Mouse (Mus musculus) kidney, postnatal 0 days (tissue): ENCODE data around the gene Arhgef18. TPM values are rescaled to one million over a fixed set of nuclear protein-coding genes. Genes with fewer than 3 reads are reported as not detected.

Source experiments
- ATAC-seq: fragments of 200-750 bp; cut with Nextera tagmentation; replicated peaks from 2 replicates; pipeline ENCODE4 v1.8.0; 2017; ENCODE audit warnings: low read depth, moderate number of reproducible peaks, moderate TSS enrichment, moderate library complexity; ENCODE audit not compliant: low FRiP score
- DNase-seq: peaks from one replicate; pipeline ENCODE4 v3.0.0-alpha.2; 2016; ENCODE audit warnings: low spot score
- H3K27ac ChIP-seq: fragments of 300-500 bp; sonication (generic); 2 replicates; pipeline ENCODE4 v1.5.1; 2014; ENCODE audit warnings: mild to moderate bottlenecking
- H3K27me3 ChIP-seq: fragments of 300-500 bp; sonication (generic); 2 replicates; pipeline ENCODE4 v1.6.1; 2014; ENCODE audit warnings: low read length, mixed read lengths; ENCODE audit not compliant: insufficient read depth
- H3K36me3 ChIP-seq: fragments of 300-500 bp; sonication (generic); 2 replicates; pipeline ENCODE4 v1.6.1; 2014; ENCODE audit warnings: low read length, mixed read lengths; ENCODE audit not compliant: insufficient read depth
- H3K4me1 ChIP-seq: fragments of 300-500 bp; sonication (generic); replicated peaks from 2 replicates; pipeline ENCODE4 v1.6.1; 2014; ENCODE audit warnings: antibody characterized with exemption, low read length, mixed read lengths; ENCODE audit not compliant: insufficient read depth
- H3K4me2 ChIP-seq: fragments of 300-500 bp; sonication (generic); 2 replicates; pipeline ENCODE4 v1.6.1; 2014; ENCODE audit warnings: mild to moderate bottlenecking, low read length, moderate library complexity, mixed read lengths
- H3K4me3 ChIP-seq: fragments of 300-500 bp; sonication (generic); replicated peaks from 2 replicates; pipeline ENCODE4 v1.5.1; 2014; ENCODE audit warnings: low read depth, low read length
- H3K9ac ChIP-seq: fragments of 300-500 bp; sonication (generic); 2 replicates; pipeline ENCODE4 v1.6.1; 2014; ENCODE audit warnings: low read depth, low read length
- H3K9me3 ChIP-seq: fragments of 300-500 bp; sonication (generic); replicated peaks from 2 replicates; pipeline ENCODE4 v1.6.1; 2016; ENCODE audit warnings: low read length, inconsistent platforms, mixed read lengths
- CTCF ChIP-seq: IDR thresholded peaks from 2 replicates; pipeline ENCODE4 v1.5.1; 2016; ENCODE audit warnings: antibody characterized with exemption, low read depth, mild to moderate bottlenecking, moderate library complexity
- WGBS: fragments of 180-500 bp; shearing (Covaris S2); extraction: QIAGEN DNeasy Blood & Tissue Kit; methylation state at CpG from one replicate; pipeline ENCODE4 v1.1.7; 2014; 5-methylcytosine and 5-hydroxymethylcytosine counted together
- polyA plus RNA-seq: library from polyadenylated mRNA; unstranded; fragments of >200 nt; fragmentation: Nextera tagmentation; extraction: Ambion mirVana; gene quantifications from 2 replicates; pipeline ENCODE4 v1.2.1, GENCODE M21; 2015

Gene Arhgef18
- 9.6 and 10.6 TPM in 2 replicates for polyA plus RNA-seq

DNA sequence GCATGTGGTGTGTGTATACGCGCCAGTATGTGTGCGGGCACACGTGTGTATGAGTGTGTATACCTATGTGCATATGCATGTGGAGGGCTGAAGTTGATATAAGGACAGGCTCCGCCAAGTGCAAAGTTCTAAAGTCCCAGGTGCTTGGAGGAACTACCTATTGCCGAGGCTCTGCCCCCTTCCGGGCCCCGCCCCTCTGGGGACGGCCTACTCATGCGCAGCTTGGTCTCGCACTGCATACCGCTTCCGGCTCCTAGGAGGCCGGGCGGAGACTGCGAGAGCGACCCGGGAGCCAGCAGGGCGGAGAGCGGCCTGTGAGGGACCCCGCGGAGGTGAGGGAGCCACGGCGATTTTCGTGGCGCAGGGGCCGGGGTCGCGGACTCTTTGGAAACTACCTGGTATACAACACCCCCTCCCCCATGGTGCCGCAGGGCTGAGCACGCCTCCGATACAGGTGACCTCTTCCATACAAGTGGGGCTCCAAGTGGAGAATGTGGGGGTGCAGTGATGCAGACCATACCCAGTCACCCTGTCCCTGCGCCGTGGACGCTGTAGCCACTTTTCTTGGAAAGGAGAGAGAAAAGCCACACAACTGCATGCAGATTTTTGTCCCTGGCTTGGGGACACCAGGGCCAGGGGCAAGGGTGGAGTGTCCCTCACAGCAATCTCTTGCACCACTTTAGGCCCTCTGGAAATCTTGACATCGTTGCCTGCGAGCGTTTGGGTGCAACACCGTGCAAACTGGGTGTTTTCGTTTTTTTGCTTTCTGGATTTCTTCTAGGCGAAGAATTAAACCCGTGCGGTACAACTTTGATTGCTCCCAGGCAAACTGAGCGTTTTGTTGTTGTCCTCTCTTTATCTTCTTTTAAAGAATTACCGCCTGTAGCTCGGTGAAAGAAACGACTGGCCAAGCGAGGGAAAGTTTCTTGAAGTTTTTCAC lies at the start of gene Arhgef18:
Gene Arhgef18, plus strand, starts transcription at position 236 of the 940 bp plus-strand sequence.
- 1% methylated on average over 48 of the region's 48 CpGs for WGBS
- ATAC-seq (peak; percentile 97), DNase-seq (peak; percentile 92)

DNA sequence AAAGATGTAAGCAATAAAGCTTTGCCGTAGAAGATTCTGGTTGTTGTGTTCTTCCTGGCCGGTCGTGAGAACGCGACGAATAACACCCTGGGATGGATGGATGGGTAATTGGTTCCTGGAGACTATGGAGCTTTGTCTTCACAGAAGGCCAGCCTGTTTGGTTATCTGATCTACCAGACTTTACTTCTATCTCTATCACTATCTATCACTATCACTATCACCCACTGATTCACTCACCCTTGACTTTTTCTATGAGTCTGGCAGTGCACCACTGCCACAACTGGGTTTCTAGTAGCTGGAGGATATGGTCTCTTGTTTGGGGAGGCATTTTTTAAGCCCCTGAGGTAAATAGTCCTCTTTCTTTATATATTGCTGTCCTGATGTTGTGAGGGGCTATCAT lies 47.5 kb upstream of the Arhgef18 start:
- WGBS: 95% methylated on average over 6 of the region's 6 CpGs

More for the DNA sequence above, at the start of gene Arhgef18:
- Histone ChIP-seq H3K4me3 (peak within 1 kb of the TSS; percentile 87), H3K4me1 (peaks cover 9% of the 10 kb centered on the region), H3K9me3 (no peaks in the 10 kb centered on the region), H3K27me3 (no peaks in the 10 kb centered on the region), H3K9ac (peak within 1 kb of the TSS; percentile 82), H3K4me2 (peak within 1 kb of the TSS; percentile 88), H3K27ac (peak within 1 kb of the TSS; percentile 75), H3K36me3 (no peaks in the 10 kb centered on the region)
- TF ChIP-seq CTCF: peak; percentile 18; the same call in 1 of the 2 replicates

GRCm38 (mm10) chr8:3346691-3347413 lies 46.0 kb upstream of the Arhgef18 start:
- WGBS: 86% methylated on average over 5 of the region's 5 CpGs
- Histone ChIP-seq H3K4me2 (no peak overlapping the region), H3K4me3 (no peak overlapping the region), H3K36me3 (no peaks in the 10 kb centered on the region), H3K9me3 (no peaks in the 10 kb centered on the region), H3K9ac (no peak overlapping the region), H3K4me1 (no peaks in the 10 kb centered on the region), H3K27me3 (no peaks in the 10 kb centered on the region), H3K27ac (no peak overlapping the region)
- no peak for ATAC-seq
- no peak for DNase-seq
- TF ChIP-seq CTCF: no peak

More for the DNA sequence above, 47.5 kb upstream of the Arhgef18 start:
- no peak for TF ChIP-seq CTCF
- Histone ChIP-seq H3K4me2 (no peak overlapping the region), H3K27me3 (no peaks in the 10 kb centered on the region), H3K9ac (no peak overlapping the region), H3K36me3 (no peaks in the 10 kb centered on the region), H3K27ac (no peak overlapping the region), H3K9me3 (no peaks in the 10 kb centered on the region), H3K4me1 (no peaks in the 10 kb centered on the region), H3K4me3 (no peak overlapping the region)
- ATAC-seq: no peak
- no peak for DNase-seq

DNA sequence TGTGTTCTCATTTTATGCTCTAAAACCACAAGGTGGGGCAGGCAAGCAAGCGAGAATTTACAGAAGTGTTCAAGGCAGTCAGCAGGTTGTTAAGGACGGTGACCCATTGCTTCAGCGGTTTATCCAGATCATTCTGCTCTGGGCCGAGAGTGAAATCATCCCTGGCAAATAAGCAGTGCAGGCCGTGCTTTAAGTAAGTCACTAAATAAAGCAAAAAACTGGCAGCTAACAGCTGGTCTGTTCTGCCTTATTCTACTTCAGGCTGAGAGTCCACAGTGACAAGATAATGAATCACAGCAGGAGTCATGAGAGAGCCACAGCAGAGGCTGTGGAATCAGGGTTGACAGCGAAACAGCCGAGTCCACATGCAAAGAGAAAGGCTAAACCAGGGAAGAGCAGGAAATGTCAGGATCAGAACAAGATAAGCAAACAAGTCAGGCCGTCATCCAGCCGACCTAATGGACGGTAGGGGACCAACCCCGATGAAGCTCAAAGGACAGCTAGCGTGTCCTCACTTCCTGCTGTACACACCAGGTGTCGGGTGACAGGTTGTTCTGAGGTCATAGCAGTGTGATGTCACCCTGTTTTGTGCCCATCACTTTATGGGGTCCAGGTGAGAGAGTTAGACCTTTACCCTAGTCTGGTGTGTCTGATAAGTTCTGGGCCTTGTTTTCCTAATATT lies 44.5 kb upstream of the Arhgef18 start:
- no peak overlapping the region for H3K4me3 ChIP-seq
- peak; percentile 23; the same call in 1 of the 2 replicates for TF ChIP-seq CTCF
- ATAC-seq (peak; percentile 76), DNase-seq (peak; percentile 40)
- H3K27ac ChIP-seq: no peak overlapping the region
- no peak overlapping the region for H3K4me2 ChIP-seq
- H3K36me3 ChIP-seq: no peaks in the 10 kb centered on the region
- H3K27me3 ChIP-seq: no peaks in the 10 kb centered on the region
- no peaks in the 10 kb centered on the region for H3K4me1 ChIP-seq
- H3K9ac ChIP-seq: no peak overlapping the region
- H3K9me3 ChIP-seq: no peaks in the 10 kb centered on the region
- WGBS: 19% methylated on average over 13 of the region's 13 CpGs

DNA sequence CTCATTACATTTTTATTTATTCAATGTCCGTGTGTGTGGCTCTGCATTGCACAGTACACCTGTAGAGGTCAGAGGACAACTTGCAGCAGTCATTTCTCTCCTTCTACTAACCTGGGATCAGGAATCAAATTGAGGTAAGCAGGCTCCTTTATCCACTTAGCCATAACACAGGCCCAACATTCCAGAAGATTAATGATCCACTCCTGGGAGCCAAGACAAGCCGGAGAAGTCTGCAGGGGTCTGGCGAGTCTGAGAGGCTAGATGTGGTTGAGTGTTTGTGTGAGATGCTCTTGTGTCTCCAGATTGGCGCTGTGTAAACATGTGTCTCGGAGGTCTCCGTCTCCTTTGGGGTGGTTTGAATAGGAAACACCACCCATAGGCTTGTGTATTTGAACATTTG lies 42.1 kb upstream of the Arhgef18 start:
- H3K27me3 ChIP-seq: no peaks in the 10 kb centered on the region
- H3K27ac ChIP-seq: no peak overlapping the region
- no peak overlapping the region for H3K4me3 ChIP-seq
- H3K36me3 ChIP-seq: no peaks in the 10 kb centered on the region
- H3K9ac ChIP-seq: no peak overlapping the region
- no peaks in the 10 kb centered on the region for H3K4me1 ChIP-seq
- H3K4me2 ChIP-seq: no peak overlapping the region
- ATAC-seq: 0 out of 2 replicates have a peak, but pooled peaks have one; percentile 29
- WGBS: 29% methylated on average over 6 of the region's 6 CpGs
- peak; percentile 61 for DNase-seq
- TF ChIP-seq CTCF: no peak
- no peaks in the 10 kb centered on the region for H3K9me3 ChIP-seq

- 71% methylated on average over 6 of the region's 6 CpGs for WGBS
- Histone ChIP-seq H3K36me3 (no peaks in the 10 kb centered on the region), H3K9me3 (no peaks in the 10 kb centered on the region), H3K4me1 (no peaks in the 10 kb centered on the region), H3K4me3 (no peak overlapping the region), H3K27ac (no peak overlapping the region), H3K4me2 (no peak overlapping the region), H3K9ac (no peak overlapping the region), H3K27me3 (no peaks in the 10 kb centered on the region)
- no peak for TF ChIP-seq CTCF
- DNase-seq (no peak), ATAC-seq (no peak)
Measured at GRCm38 (mm10) chr8:3352715-3353114, 40.1 kb upstream of the Arhgef18 start.
